Mouse (Mus musculus) brain, embryonic 18.5 days (tissue): ENCODE measurements around the gene E430018J23Rik.
"Not testable (repeated sequence)": the region's sequence is repeated elsewhere in the genome, so short reads cannot be mapped to it uniquely, and the experiment has no call there.

Source experiments
- DNase-seq: peaks from one replicate; pipeline ENCODE4 v3.0.0-alpha.2; 2012; ENCODE audit warnings: low read depth, low spot score

Gene E430018J23Rik

GRCm38 (mm10) chr7:127342332-127342731, 51.1 kb downstream of the E430018J23Rik start:
- DNase-seq, result no peak

DNA sequence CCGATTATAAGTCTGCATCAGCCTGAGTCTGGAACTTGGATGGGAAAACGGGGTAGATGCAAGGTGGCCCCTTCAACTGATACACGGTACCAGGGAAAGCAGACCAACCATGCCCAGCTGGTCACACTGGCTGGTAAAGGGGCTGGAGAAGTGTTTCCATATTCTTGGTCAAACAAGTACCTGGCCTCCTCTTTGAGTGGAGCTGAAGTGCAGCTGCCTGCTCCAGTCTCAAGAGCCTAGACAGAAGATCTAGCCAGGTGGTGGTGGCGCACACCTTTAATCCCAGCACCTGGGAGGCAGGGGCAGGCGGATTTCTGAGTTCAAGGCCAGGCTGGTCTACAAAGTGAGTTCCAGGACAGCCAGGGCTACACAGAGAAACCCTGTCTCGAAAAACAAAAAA, 51.6 kb downstream of the E430018J23Rik start:
- DNase-seq, result not testable (repeated sequence)

DNA sequence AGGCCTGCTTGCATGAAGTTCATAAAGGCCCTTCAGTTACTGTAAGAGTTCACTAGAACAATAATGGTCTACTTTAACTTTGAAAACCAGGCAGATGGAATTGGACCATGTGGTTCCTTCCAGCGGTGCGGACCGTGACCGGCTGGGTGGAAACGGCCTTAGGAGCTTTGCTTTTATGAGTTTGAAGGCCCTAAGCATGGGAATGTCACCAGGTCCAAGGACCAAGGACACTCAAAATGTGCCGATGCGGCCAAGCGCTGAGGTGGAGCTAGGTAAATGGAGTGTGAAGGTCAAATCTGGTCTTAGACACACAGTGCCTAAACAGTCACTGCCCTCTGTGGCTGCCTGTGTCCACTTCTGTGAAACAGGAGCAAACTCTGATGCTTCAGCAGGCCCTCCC, 52.1 kb downstream of the E430018J23Rik start:
- DNase-seq, result no peak
